Mouse (Mus musculus) hindbrain, embryonic 13.5 days (tissue): ENCODE results near the gene Bicdl2. TPM values are rescaled to one million over a fixed set of nuclear protein-coding genes. Genes with fewer than 3 reads are reported as not detected.

ENCODE experiments used
- ATAC-seq: fragments of 200-750 bp; cut with Nextera tagmentation; 2 replicates; pipeline ENCODE4 v1.8.0; 2017; ENCODE audit warnings: moderate TSS enrichment; ENCODE audit not compliant: low FRiP score
- H3K27ac ChIP-seq: fragments of 300-500 bp; sonication (generic); 2 replicates; pipeline ENCODE4 v1.5.1; 2015; ENCODE audit warnings: inconsistent platforms, mild to moderate bottlenecking, moderate library complexity
- H3K27me3 ChIP-seq: fragments of 300-500 bp; sonication (generic); 2 replicates; pipeline ENCODE4 v1.6.1; 2015; ENCODE audit warnings: mild to moderate bottlenecking, inconsistent platforms
- H3K36me3 ChIP-seq: fragments of 300-500 bp; sonication (generic); 2 replicates; pipeline ENCODE4 v1.6.1; 2015; ENCODE audit warnings: mild to moderate bottlenecking, inconsistent platforms
- H3K4me1 ChIP-seq: fragments of 300-500 bp; sonication (generic); replicated peaks from 2 replicates; pipeline ENCODE4 v1.6.1; 2015; ENCODE audit warnings: inconsistent platforms
- H3K4me2 ChIP-seq: fragments of 300-500 bp; sonication (generic); 2 replicates; pipeline ENCODE4 v1.6.1; 2015; ENCODE audit warnings: inconsistent platforms, mild to moderate bottlenecking, moderate library complexity
- H3K4me3 ChIP-seq: fragments of 300-500 bp; sonication (generic); 2 replicates; pipeline ENCODE4 v1.5.1; 2015; ENCODE audit warnings: mild to moderate bottlenecking, inconsistent platforms
- H3K9ac ChIP-seq: fragments of 300-500 bp; sonication (generic); 2 replicates; pipeline ENCODE4 v1.6.1; 2015; ENCODE audit warnings: mild to moderate bottlenecking, inconsistent platforms
- H3K9me3 ChIP-seq: fragments of 300-500 bp; sonication (generic); 2 replicates; pipeline ENCODE4 v1.6.1; 2016; ENCODE audit warnings: inconsistent platforms
- WGBS: fragments of 180-500 bp; shearing (Covaris S2); methylation state at CpG from one replicate; pipeline ENCODE4 v1.1.7; 2015; 5-methylcytosine and 5-hydroxymethylcytosine counted together
- polyA plus RNA-seq: library from polyadenylated mRNA; unstranded; fragments of >200 nt; fragmentation: Nextera tagmentation; extraction: Ambion mirVana; gene quantifications from 2 replicates; pipeline ENCODE4 v1.2.1, GENCODE M21; 2015

Gene Bicdl2
- polyA plus RNA-seq, 1 experiment from 2014 or later = 0.10 TPM

- Histone ChIP-seq H3K36me3 (no peaks in the 10 kb centered on the region), H3K27me3 (peaks cover 45% of the 10 kb centered on the region), H3K9ac (no peak overlapping the region), H3K27ac (no peak overlapping the region), H3K4me3 (no peak overlapping the region), H3K4me2 (no peak overlapping the region), H3K9me3 (no peaks in the 10 kb centered on the region), H3K4me1 (peaks cover 11% of the 10 kb centered on the region)
- no peak for ATAC-seq
- 19% methylated on average over 3 of the region's 3 CpGs for WGBS
Measured at GRCm38 (mm10) chr17:23695801-23696200, 35.5 kb downstream of the Bicdl2 start.

GRCm38 (mm10) chr17:23699131-23700077 lies 39.1 kb downstream of the Bicdl2 start:
- H3K9me3 ChIP-seq = no peaks in the 10 kb centered on the region
- no peaks in the 10 kb centered on the region for H3K36me3 ChIP-seq
- H3K9ac ChIP-seq = peak overlapping the region; percentile 82
- WGBS = under 1% methylated on average over 89 of the region's 101 CpGs
- H3K27me3 ChIP-seq = peaks cover 61% of the 10 kb centered on the region
- H3K4me1 ChIP-seq = peaks cover 11% of the 10 kb centered on the region
- peak; percentile 70 for ATAC-seq
- peak overlapping the region; percentile 58; the same call in 1 of the 2 replicates for H3K27ac ChIP-seq
- H3K4me3 ChIP-seq = peak overlapping the region; percentile 83
- peak overlapping the region; percentile 98 for H3K4me2 ChIP-seq

GRCm38 (mm10) chr17:23700079-23700478 lies 39.8 kb downstream of the Bicdl2 start:
- Histone ChIP-seq H3K4me2 (peak overlapping the region; percentile 98), H3K4me3 (peak overlapping the region; percentile 83), H3K27ac (0 out of 2 replicates have a peak overlapping the region, but pooled peaks have one; percentile 58), H3K36me3 (no peaks in the 10 kb centered on the region), H3K27me3 (peaks cover 59% of the 10 kb centered on the region), H3K4me1 (peaks cover 17% of the 10 kb centered on the region), H3K9ac (peak overlapping the region; percentile 82), H3K9me3 (no peaks in the 10 kb centered on the region)
- ATAC-seq = peak; percentile 95
- WGBS = under 1% methylated on average over 28 of the region's 28 CpGs

- Histone ChIP-seq H3K27me3 (peaks cover 51% of the 10 kb centered on the region), H3K4me2 (no peak overlapping the region), H3K36me3 (no peaks in the 10 kb centered on the region), H3K4me3 (no peak overlapping the region), H3K9ac (no peak overlapping the region), H3K4me1 (peaks cover 20% of the 10 kb centered on the region), H3K9me3 (no peaks in the 10 kb centered on the region), H3K27ac (no peak overlapping the region)
- WGBS = 82% methylated on average over 9 of the region's 9 CpGs
- ATAC-seq = no peak
Measured at GRCm38 (mm10) chr17:23703301-23703700, 43.0 kb downstream of the Bicdl2 start.

- Histone ChIP-seq H3K9ac (no peak overlapping the region), H3K4me2 (0 out of 2 replicates have a peak overlapping the region, but pooled peaks have one; percentile 4), H3K9me3 (no peaks in the 10 kb centered on the region), H3K4me3 (no peak overlapping the region), H3K36me3 (no peaks in the 10 kb centered on the region), H3K4me1 (peaks cover 11% of the 10 kb centered on the region), H3K27me3 (peaks cover 41% of the 10 kb centered on the region), H3K27ac (no peak overlapping the region)
- WGBS = 50% methylated on average over 7 of the region's 7 CpGs
- ATAC-seq = no peak
Measured at GRCm38 (mm10) chr17:23704741-23705140, 44.4 kb downstream of the Bicdl2 start.

- WGBS = 85% methylated on average over 7 of the region's 7 CpGs
- Histone ChIP-seq H3K4me1 (peaks cover 8% of the 10 kb centered on the region), H3K4me3 (no peak overlapping the region)
Measured at GRCm38 (mm10) chr17:23705525-23706104, 45.3 kb downstream of the Bicdl2 start.

GRCm38 (mm10) chr17:23706212-23706611 lies 45.9 kb downstream of the Bicdl2 start:
- ATAC-seq = peak; percentile 60; the same call in 1 of the 2 replicates
- peaks cover 43% of the 10 kb centered on the region for H3K27me3 ChIP-seq
- 0% methylated on average over 3 of the region's 3 CpGs for WGBS
- no peaks in the 10 kb centered on the region for H3K36me3 ChIP-seq
- no peak overlapping the region for H3K4me3 ChIP-seq
- no peak overlapping the region for H3K9ac ChIP-seq
- no peak overlapping the region for H3K4me2 ChIP-seq
- H3K27ac ChIP-seq = no peak overlapping the region
- H3K4me1 ChIP-seq = peaks cover 8% of the 10 kb centered on the region
- H3K9me3 ChIP-seq = no peaks in the 10 kb centered on the region

More at GRCm38 (mm10) chr17:23705525-23706104, 45.3 kb downstream of the Bicdl2 start:
- no peak; the same call in 1 of the 2 replicates for ATAC-seq
- H3K27ac ChIP-seq = no peak overlapping the region
- no peak overlapping the region for H3K4me2 ChIP-seq
- H3K36me3 ChIP-seq = no peaks in the 10 kb centered on the region
- no peaks in the 10 kb centered on the region for H3K9me3 ChIP-seq
- peaks cover 48% of the 10 kb centered on the region for H3K27me3 ChIP-seq
- H3K9ac ChIP-seq = no peak overlapping the region

GRCm38 (mm10) chr17:23717003-23717402 lies 56.7 kb downstream of the Bicdl2 start:
- no peak overlapping the region for H3K4me2 ChIP-seq
- ATAC-seq = no peak
- 43% methylated on average over 2 of the region's 2 CpGs for WGBS
- no peaks in the 10 kb centered on the region for H3K9me3 ChIP-seq
- H3K27ac ChIP-seq = no peak overlapping the region
- no peak overlapping the region for H3K9ac ChIP-seq
- H3K4me1 ChIP-seq = no peaks in the 10 kb centered on the region
- H3K27me3 ChIP-seq = 0 out of 2 replicates have a peak, but pooled peaks cover 5% of the 10 kb centered on the region
- H3K36me3 ChIP-seq = no peaks in the 10 kb centered on the region
- H3K4me3 ChIP-seq = no peak overlapping the region

Other genes starting within 250 kb of the Bicdl2 start
- not detected in 2 replicates for gene Vmn2r117, start 180.8 kb upstream of the Bicdl2 start, polyA plus RNA-seq
- 17.7 and 18.2 TPM in 2 replicates for gene Zfp213, start 96.3 kb upstream of the Bicdl2 start, polyA plus RNA-seq
- 28.2 and 28.3 TPM in 2 replicates for gene Zfp13, start 61.0 kb upstream of the Bicdl2 start, polyA plus RNA-seq
- 0.13 and 0.22 TPM in 2 replicates for gene Zscan10, start 59.6 kb upstream of the Bicdl2 start, polyA plus RNA-seq
- 1.2 and 1.7 TPM in 2 replicates for gene Mmp25, start 15.2 kb upstream of the Bicdl2 start, polyA plus RNA-seq
- gene Hcfc1r1, start 13.1 kb downstream of the Bicdl2 start, polyA plus RNA-seq = 108 and 109 TPM in 2 replicates
- gene Thoc6, start 13.4 kb downstream of the Bicdl2 start, polyA plus RNA-seq = 47.2 and 50.2 TPM in 2 replicates
- 2.7 and 3.4 TPM in 2 replicates for gene Tnfrsf12a, start 17.0 kb downstream of the Bicdl2 start, polyA plus RNA-seq
- gene Cldn6, start 18.7 kb downstream of the Bicdl2 start, polyA plus RNA-seq = 0.61 and 0.85 TPM in 2 replicates
- gene Cldn9, start 23.5 kb downstream of the Bicdl2 start, polyA plus RNA-seq = 1.4 and 2.5 TPM in 2 replicates
- gene 1520401A03Rik, start 62.3 kb downstream of the Bicdl2 start, polyA plus RNA-seq = 0.06 and 0.27 TPM in 2 replicates
- 18.0 and 18.8 TPM in 2 replicates for gene Pkmyt1, start 65.8 kb downstream of the Bicdl2 start, polyA plus RNA-seq
- gene Paqr4, start 80.4 kb downstream of the Bicdl2 start, polyA plus RNA-seq = 54.3 and 58.2 TPM in 2 replicates
- 0.55 and 0.83 TPM in 2 replicates for gene Kremen2, start 85.3 kb downstream of the Bicdl2 start, polyA plus RNA-seq
- 224 and 228 TPM in 2 replicates for gene Flywch1, start 111.1 kb downstream of the Bicdl2 start, polyA plus RNA-seq
- 68.1 and 79.0 TPM in 2 replicates for gene Flywch2, start 125.6 kb downstream of the Bicdl2 start, polyA plus RNA-seq
- 583 TPM in 2 replicates for gene Srrm2, start 130.0 kb downstream of the Bicdl2 start, polyA plus RNA-seq
- 1,330 and 1,360 TPM in 2 replicates for gene Elob, start 168.6 kb downstream of the Bicdl2 start, polyA plus RNA-seq
- 0.30 TPM in 2 replicates for gene Prss33, start 175.6 kb downstream of the Bicdl2 start, polyA plus RNA-seq
- not detected in 2 replicates for gene Prss32, start 183.3 kb downstream of the Bicdl2 start, polyA plus RNA-seq
- 0.86 and 0.98 TPM in 2 replicates for gene Prss41, start 183.7 kb downstream of the Bicdl2 start, polyA plus RNA-seq
- gene Prss21, start 207.6 kb downstream of the Bicdl2 start, polyA plus RNA-seq = not detected in 2 replicates
- not detected in 2 replicates for gene Dcpp1, start 220.4 kb downstream of the Bicdl2 start, polyA plus RNA-seq
- not detected in 2 replicates for gene Dcpp2, start 220.4 kb downstream of the Bicdl2 start, polyA plus RNA-seq